Mouse (Mus musculus): ENCODE data around the gene Pan2. TPM values are rescaled to one million over a fixed set of nuclear protein-coding genes. Genes with fewer than 3 reads are reported as not detected.
"Not testable (repeated sequence)": the region's sequence is repeated elsewhere in the genome, so short reads cannot be mapped to it uniquely, and the experiment has no call there.

Gene Pan2
- 42.1 and 45.3 TPM in 2 replicates for polyA plus RNA-seq (2016; fragmentation: Nextera tagmentation; extraction: Ambion mirVana)

- Histone ChIP-seq H3K4me1 (peaks cover 21% of the 10 kb centered on the region), H3K27me3 (ENCODE audit: poor library complexity, severe bottlenecking) (no peaks in the 10 kb centered on the region), H3K36me3 (replicated peaks) (peaks cover 26% of the 10 kb centered on the region), H3K27ac (peak within 1 kb of the TSS; percentile 91), H3K4me3 (peak within 1 kb of the TSS; percentile 60), H3K9me3 (no peaks in the 10 kb centered on the region)
- 2% methylated on average over 37 of the region's 37 CpGs for WGBS
- peak; percentile 100 for DNase-seq (ENCODE audit: extremely low spot score, low spot score)
Observed at GRCm38 (mm10) chr10:128303126-128304021, at the start of gene Pan2. Gene Pan2 (plus strand): TSS chr10:128303335.

GRCm38 (mm10) chr10:128253677-128254255, 49.4 kb upstream of the Pan2 start, which contains the start of gene Apon:
Gene Apon (plus strand): TSS chr10:128254096.
- no peak for DNase-seq (ENCODE audit: extremely low spot score, low spot score)
- 89% methylated on average over 4 of the region's 4 CpGs for WGBS
- Histone ChIP-seq H3K4me1 (no peaks in the 10 kb centered on the region), H3K4me3 (no peak within 1 kb of the TSS), H3K36me3 (replicated peaks) (peaks cover 59% of the 10 kb centered on the region), H3K27me3 (ENCODE audit: poor library complexity, severe bottlenecking) (no peaks in the 10 kb centered on the region), H3K9me3 (no peaks in the 10 kb centered on the region), H3K27ac (no peak within 1 kb of the TSS)

GRCm38 (mm10) chr10:128255925-128256324, 47.2 kb upstream of the Pan2 start:
- DNase-seq (ENCODE audit: extremely low spot score, low spot score) = no peak
- no peaks in the 10 kb centered on the region for H3K4me1 ChIP-seq
- H3K9me3 ChIP-seq = no peaks in the 10 kb centered on the region
- H3K4me3 ChIP-seq = no peak overlapping the region
- no peak overlapping the region for H3K27ac ChIP-seq
- peaks cover 37% of the 10 kb centered on the region for H3K36me3 ChIP-seq (replicated peaks)
- no peaks in the 10 kb centered on the region for H3K27me3 ChIP-seq (ENCODE audit: poor library complexity, severe bottlenecking)
- 94% methylated on average over 8 of the region's 8 CpGs for WGBS

- Histone ChIP-seq H3K27ac (no peak overlapping the region), H3K9me3 (no peaks in the 10 kb centered on the region), H3K4me3 (no peak overlapping the region), H3K4me1 (no peaks in the 10 kb centered on the region), H3K36me3 (replicated peaks) (peaks cover 33% of the 10 kb centered on the region), H3K27me3 (ENCODE audit: poor library complexity, severe bottlenecking) (no peaks in the 10 kb centered on the region)
- DNase-seq (ENCODE audit: extremely low spot score, low spot score) = no peak
- WGBS = 93% methylated on average over 8 of the region's 8 CpGs
Observed at GRCm38 (mm10) chr10:128256328-128256727, 46.8 kb upstream of the Pan2 start.

GRCm38 (mm10) chr10:128258953-128259352, 44.2 kb upstream of the Pan2 start:
- WGBS = 90% methylated on average over 4 of the region's 4 CpGs
- Histone ChIP-seq H3K36me3 (replicated peaks) (peaks cover 10% of the 10 kb centered on the region), H3K4me3 (no peak overlapping the region), H3K4me1 (no peaks in the 10 kb centered on the region), H3K27ac (no peak overlapping the region), H3K9me3 (no peaks in the 10 kb centered on the region), H3K27me3 (ENCODE audit: poor library complexity, severe bottlenecking) (no peaks in the 10 kb centered on the region)
- DNase-seq (ENCODE audit: extremely low spot score, low spot score) = no peak

- H3K9me3 ChIP-seq = no peaks in the 10 kb centered on the region
- H3K27ac ChIP-seq = no peak overlapping the region
- H3K36me3 ChIP-seq (replicated peaks) = no peaks in the 10 kb centered on the region
- no peak overlapping the region for H3K4me3 ChIP-seq
- H3K27me3 ChIP-seq (ENCODE audit: poor library complexity, severe bottlenecking) = no peaks in the 10 kb centered on the region
- H3K4me1 ChIP-seq = no peaks in the 10 kb centered on the region
- DNase-seq (ENCODE audit: extremely low spot score, low spot score) = no peak
- WGBS = 88% methylated on average over 5 of the region's 5 CpGs
Observed at GRCm38 (mm10) chr10:128259946-128260345, 43.2 kb upstream of the Pan2 start.

- H3K27ac ChIP-seq; H3K9me3 ChIP-seq; H3K4me3 ChIP-seq; H3K4me1 ChIP-seq; H3K36me3 ChIP-seq (replicated peaks); DNase-seq (ENCODE audit: extremely low spot score, low spot score); H3K27me3 ChIP-seq (ENCODE audit: poor library complexity, severe bottlenecking): not testable (repeated sequence)
- WGBS = 89% methylated on average over 7 of the region's 7 CpGs
Observed at GRCm38 (mm10) chr10:128260376-128260775, 42.8 kb upstream of the Pan2 start.

GRCm38 (mm10) chr10:128262300-128262699, 40.8 kb upstream of the Pan2 start:
- Histone ChIP-seq H3K4me1 (no peaks in the 10 kb centered on the region), H3K9me3 (no peaks in the 10 kb centered on the region), H3K36me3 (replicated peaks) (no peaks in the 10 kb centered on the region), H3K27ac (no peak overlapping the region), H3K27me3 (ENCODE audit: poor library complexity, severe bottlenecking) (no peaks in the 10 kb centered on the region), H3K4me3 (no peak overlapping the region)
- no peak for DNase-seq (ENCODE audit: extremely low spot score, low spot score)
- WGBS = 81% methylated on average over 22 of the region's 22 CpGs

GRCm38 (mm10) chr10:128263393-128264310, 39.5 kb upstream of the Pan2 start:
- H3K4me3 ChIP-seq = no peak overlapping the region
- H3K4me1 ChIP-seq = no peaks in the 10 kb centered on the region
- H3K27ac ChIP-seq = no peak overlapping the region
- H3K9me3 ChIP-seq = no peaks in the 10 kb centered on the region
- H3K36me3 ChIP-seq (replicated peaks) = no peaks in the 10 kb centered on the region
- DNase-seq (ENCODE audit: extremely low spot score, low spot score) = no peak
- 87% methylated on average over 6 of the region's 6 CpGs for WGBS
- H3K27me3 ChIP-seq (ENCODE audit: poor library complexity, severe bottlenecking) = peaks cover 3% of the 10 kb centered on the region; the same call in 1 of the 2 replicates

GRCm38 (mm10) chr10:128268371-128268770, 34.8 kb upstream of the Pan2 start, which contains the start of gene Apof:
Gene Apof (plus strand): TSS chr10:128268671.
- WGBS = 76% methylated on average over 6 of the region's 6 CpGs
- peaks cover 14% of the 10 kb centered on the region for H3K27me3 ChIP-seq (ENCODE audit: poor library complexity, severe bottlenecking)
- H3K4me1 ChIP-seq = peaks cover 11% of the 10 kb centered on the region
- no peak for DNase-seq (ENCODE audit: extremely low spot score, low spot score)
- H3K27ac ChIP-seq = no peak within 1 kb of the TSS
- H3K4me3 ChIP-seq = peak within 1 kb of the TSS; percentile 82; the same call in 1 of the 2 replicates
- H3K36me3 ChIP-seq (replicated peaks) = no peaks in the 10 kb centered on the region
- no peaks in the 10 kb centered on the region; the same call in 1 of the 2 replicates for H3K9me3 ChIP-seq

- peaks cover 14% of the 10 kb centered on the region for H3K27me3 ChIP-seq (ENCODE audit: poor library complexity, severe bottlenecking)
- no peak overlapping the region for H3K27ac ChIP-seq
- WGBS = 89% methylated on average over 16 of the region's 16 CpGs
- no peaks in the 10 kb centered on the region; the same call in 1 of the 2 replicates for H3K9me3 ChIP-seq
- DNase-seq (ENCODE audit: extremely low spot score, low spot score) = no peak
- H3K4me1 ChIP-seq = peaks cover 11% of the 10 kb centered on the region
- H3K36me3 ChIP-seq (replicated peaks) = no peaks in the 10 kb centered on the region
- H3K4me3 ChIP-seq = peak overlapping the region; percentile 82
Observed at GRCm38 (mm10) chr10:128269206-128269910, 33.8 kb upstream of the Pan2 start.
